Mouse (Mus musculus): ENCODE data around the gene Cutal.
A peak's percentile ranks its signal among the peaks of the same experiment; 100 is the strongest.
"Not testable (repeated sequence)": the region's sequence is repeated elsewhere in the genome, so short reads cannot be mapped to it uniquely, and the experiment has no call there.

Cutal gene

DNA sequence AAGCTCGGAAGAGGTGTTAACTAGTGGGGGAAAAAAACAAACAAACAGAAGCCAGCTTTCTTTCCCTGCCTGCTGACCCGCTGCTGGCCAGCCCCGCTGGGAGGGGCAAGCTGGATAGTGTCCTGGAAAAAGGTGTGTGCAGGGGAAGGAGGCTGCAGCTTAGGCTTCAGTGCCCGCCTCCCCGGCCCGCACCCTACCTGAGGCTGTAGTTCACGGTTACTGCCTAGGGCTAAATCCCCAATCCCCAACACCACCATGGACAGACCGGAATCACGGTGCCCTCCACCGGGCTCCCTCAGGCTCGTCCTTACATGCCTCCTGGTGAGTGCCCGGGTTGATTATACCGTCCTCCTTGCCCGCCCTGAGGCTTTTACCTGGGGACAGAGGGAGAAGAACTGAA lies at the start of gene Cutal:
Cutal (plus strand) TSS at position 126 of the 400 bp plus-strand sequence.
- DNase-seq (ENCODE audit: low read depth, low spot score), result no peak

- peak; percentile 94 for DNase-seq (ENCODE audit: low read depth, low spot score)
Observed at GRCm38 (mm10) chr2:34825827-34826459, 48.3 kb upstream of the Cutal start, which contains the start of gene Fbxw2. Fbxw2 (minus strand) TSS chr2:34826311.

DNA sequence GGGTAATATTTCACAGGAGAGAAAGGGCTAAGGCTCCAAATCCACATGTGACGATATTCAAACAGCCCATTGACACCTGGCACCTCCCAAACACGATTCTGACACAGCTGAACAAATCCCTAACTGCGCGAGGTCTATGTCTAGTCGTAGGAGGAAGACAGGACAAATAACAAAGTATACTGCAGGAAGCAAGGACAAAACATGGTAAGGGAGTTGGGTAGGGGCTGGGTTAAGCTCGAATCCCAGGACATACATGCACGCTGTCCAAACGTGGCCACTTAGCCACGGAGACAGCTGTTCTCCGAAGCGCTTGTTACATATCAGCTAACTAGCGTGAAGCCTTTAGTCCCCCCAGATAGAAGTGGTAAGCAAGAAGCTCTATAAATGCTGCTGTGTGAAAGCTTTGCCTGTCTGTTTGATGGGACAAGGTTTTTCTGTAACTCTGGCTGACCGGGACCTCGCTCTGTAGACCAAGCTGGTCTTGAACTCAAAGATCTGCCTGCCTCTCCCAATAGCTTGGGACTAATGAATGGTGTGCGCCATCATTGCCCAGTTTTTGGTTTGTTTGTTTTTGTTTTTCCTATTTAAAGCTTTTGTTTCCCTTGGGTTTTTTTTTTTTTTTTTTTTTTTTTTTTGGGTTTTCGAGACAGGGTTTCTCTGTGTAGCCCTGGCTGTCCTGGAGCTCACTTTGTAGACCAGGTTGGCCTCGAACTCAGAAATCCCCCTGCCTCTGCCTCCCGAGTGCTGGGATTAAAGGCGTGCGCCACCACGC lies 47.5 kb upstream of the Cutal start:
- DNase-seq (ENCODE audit: low read depth, low spot score), result no peak

DNA sequence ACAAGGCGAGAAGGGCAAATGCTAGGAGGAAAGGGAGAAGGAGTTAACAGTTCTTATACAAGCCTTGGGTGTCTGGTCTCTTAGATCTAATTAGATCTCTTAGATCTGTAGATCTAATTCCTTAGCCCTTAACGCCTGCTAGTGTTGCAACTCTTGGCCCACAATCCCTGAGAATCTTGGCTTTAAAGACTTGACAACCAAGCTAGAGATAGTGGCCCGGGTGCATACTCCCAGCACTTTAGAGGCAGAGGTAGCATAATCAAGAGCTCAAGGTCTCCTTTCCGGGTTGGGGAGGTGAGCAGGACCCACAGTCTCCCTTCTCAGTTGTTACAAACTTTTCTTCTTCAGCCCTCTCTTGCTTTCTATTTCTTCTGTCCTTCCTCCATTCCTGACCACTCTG lies 46.6 kb upstream of the Cutal start:
- no peak for DNase-seq (ENCODE audit: low read depth, low spot score)

GRCm38 (mm10) chr2:34828026-34828425 lies 46.2 kb upstream of the Cutal start:
- DNase-seq (ENCODE audit: low read depth, low spot score), result no peak

- not testable (repeated sequence) for DNase-seq (ENCODE audit: low read depth, low spot score)
Observed at GRCm38 (mm10) chr2:34830066-34830465, 44.1 kb upstream of the Cutal start.

GRCm38 (mm10) chr2:34832766-34833457 lies 41.3 kb upstream of the Cutal start, which contains the start of gene Gm34653:
Gm34653 (plus strand) TSS chr2:34833007.
- DNase-seq (ENCODE audit: low read depth, low spot score), result peak; percentile 44

- peak; percentile 86 for DNase-seq (ENCODE audit: low read depth, low spot score)
Observed at GRCm38 (mm10) chr2:34833624-34834023, 40.6 kb upstream of the Cutal start.

- no peak for DNase-seq (ENCODE audit: low read depth, low spot score)
Observed at GRCm38 (mm10) chr2:34835669-34836068, 38.5 kb upstream of the Cutal start.

- not testable (repeated sequence) for DNase-seq (ENCODE audit: low read depth, low spot score)
Observed at GRCm38 (mm10) chr2:34840143-34840542, 34.1 kb upstream of the Cutal start.

DNA sequence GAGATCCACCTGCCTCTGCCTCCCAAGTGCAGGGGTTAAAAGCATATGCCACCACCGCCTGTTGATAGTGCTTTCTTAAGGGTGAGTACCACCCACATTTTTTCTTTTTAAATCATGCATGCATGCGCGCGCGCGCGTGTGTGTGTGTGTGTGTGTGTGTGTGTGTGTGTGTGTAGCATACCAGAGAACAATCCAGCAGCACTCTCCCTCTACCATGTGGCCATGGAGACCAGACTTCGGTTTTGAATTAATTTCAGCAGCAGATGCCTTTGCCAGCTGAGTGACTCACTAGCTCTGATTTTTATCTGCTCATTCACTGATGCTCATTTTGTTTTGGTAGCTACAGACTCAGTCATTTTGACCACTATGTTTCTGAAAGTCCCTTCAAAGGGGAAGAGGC lies 32.5 kb upstream of the Cutal start:
- no peak for DNase-seq (ENCODE audit: low read depth, low spot score)

DNA sequence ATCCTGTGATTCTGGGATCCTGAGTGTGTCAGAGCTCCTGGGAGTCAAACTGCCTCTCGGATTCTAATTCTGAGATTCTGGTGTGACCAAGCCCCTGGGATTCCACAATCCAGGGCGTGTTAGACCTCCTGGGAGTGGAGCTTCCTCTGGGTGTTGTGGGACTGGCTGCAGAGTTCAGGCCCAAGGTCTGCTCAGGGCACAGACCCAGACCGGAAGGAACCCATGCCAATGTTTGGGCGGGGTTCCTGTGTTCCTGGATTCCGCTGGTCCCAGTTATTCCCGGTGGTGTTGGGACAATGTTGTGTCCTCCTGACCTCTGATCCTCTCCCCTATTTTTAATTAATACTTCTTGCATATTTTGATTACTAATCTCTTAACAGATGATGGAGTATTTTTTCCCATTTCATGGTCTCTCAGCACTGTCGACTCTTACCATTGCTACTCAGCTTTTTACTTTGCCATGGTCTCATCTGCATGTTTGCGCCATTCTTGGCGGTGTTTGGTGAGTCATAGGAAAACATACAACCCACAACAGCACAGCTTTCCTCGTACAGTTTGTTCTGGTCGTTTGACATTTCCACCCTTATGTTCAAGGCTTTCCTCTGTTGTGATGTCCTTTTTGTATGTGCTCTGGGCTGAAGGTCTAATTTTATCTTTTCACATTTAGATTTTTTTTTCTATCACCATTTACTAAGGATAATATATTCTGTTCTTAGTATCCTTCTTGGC lies 30.8 kb upstream of the Cutal start:
- DNase-seq (ENCODE audit: low read depth, low spot score), result no peak

GRCm38 (mm10) chr2:34847702-34848101 lies 26.5 kb upstream of the Cutal start:
- no peak for DNase-seq (ENCODE audit: low read depth, low spot score)

GRCm38 (mm10) chr2:34855265-34855664 lies 18.9 kb upstream of the Cutal start:
- no peak for DNase-seq (ENCODE audit: low read depth, low spot score)

- DNase-seq (ENCODE audit: low read depth, low spot score), result no peak
Observed at GRCm38 (mm10) chr2:34857728-34858127, 16.5 kb upstream of the Cutal start.

GRCm38 (mm10) chr2:34869680-34870079 lies 4.5 kb upstream of the Cutal start:
- DNase-seq (ENCODE audit: low read depth, low spot score), result peak; percentile 58

DNA sequence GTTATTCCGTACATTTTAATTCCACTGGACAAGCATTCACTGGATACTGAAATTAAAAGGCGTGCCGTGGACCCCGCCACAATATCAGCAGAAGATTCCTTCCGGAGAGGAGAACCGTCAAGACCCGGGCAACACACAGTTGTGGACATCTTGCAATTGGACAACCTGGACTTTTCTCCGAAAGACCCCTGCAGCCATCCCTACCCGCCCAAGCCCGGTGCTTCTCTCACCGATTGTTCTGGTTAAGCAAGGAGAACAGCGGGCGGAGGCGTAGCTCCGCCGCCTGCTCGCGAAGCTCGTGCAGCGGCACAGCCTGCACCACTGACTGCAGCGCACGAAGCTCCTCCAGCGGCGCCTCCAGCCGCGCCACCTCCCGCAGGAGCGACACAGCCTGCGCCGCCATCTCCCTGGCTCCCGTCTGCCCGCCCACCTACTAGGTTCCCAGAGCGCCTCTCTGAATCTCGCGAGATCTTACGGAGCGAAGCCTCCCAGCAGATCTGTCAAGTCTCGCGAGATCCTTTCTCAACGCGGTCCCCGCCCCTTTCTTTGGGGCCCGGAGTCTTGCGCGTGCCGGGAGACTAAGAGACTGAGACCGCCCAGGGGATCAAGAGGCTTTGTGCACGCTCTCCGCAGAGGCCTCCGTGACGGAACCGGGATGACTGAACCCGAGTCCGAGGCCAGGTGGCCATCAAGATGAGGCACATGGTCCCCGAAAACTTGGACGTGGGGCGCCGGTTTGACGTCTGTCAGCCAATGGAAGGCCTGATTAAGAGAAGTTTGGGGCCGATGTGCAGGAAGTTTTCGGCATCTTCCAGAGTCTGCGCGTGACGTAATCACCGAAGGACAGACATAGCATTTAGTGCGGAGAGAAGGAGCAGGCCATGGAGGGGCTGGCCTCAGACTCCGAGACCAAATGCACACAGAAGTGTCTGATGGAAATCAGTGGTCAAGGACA lies 3.4 kb upstream of the Cutal start:
- DNase-seq (ENCODE audit: low read depth, low spot score), result peak; percentile 99

DNA sequence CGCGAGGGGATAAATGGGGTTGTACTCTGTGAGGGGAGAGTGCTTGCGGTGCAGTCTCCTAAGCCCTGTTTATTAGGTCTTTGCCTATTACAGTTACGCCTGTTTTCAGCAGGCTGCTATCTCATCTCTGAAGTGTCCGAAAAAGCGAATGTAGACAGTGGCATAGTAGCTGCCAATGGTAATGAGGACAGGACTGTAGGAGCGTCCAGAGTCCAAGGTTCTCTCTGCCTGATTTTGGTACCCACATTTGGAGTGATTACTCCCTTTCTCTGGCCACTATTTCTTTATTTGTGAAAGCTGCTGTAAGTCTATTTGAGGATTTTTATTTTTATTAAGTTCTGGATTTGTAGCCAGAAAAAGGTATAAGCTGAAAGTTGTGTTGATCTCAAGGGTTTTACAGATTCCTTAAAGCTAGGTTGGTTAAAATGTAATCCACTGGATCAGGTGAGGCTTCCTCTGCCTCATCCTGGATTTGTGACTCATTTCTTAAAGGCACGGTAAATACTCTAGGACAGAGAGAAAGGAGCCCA lies 685 bp downstream of the Cutal start, which contains the start of gene Psmd5:
Psmd5 (minus strand) TSS at position 153 of the 530 bp plus-strand sequence.
- DNase-seq (ENCODE audit: low read depth, low spot score), result no peak

- DNase-seq (ENCODE audit: low read depth, low spot score), result no peak
Observed at GRCm38 (mm10) chr2:34880054-34880453, 5.9 kb downstream of the Cutal start.

- DNase-seq (ENCODE audit: low read depth, low spot score), result no peak
Observed at GRCm38 (mm10) chr2:34882757-34883156, 8.6 kb downstream of the Cutal start.

All from A20 (cell line).